Mouse (Mus musculus): ENCODE results near the gene Gm20716. TPM values are rescaled to one million over a fixed set of nuclear protein-coding genes. Genes with fewer than 3 reads are reported as not detected.

The Gm20716 gene
- polyA plus RNA-seq (2017; shearing (Covaris generic)), result 9.6 TPM

DNA sequence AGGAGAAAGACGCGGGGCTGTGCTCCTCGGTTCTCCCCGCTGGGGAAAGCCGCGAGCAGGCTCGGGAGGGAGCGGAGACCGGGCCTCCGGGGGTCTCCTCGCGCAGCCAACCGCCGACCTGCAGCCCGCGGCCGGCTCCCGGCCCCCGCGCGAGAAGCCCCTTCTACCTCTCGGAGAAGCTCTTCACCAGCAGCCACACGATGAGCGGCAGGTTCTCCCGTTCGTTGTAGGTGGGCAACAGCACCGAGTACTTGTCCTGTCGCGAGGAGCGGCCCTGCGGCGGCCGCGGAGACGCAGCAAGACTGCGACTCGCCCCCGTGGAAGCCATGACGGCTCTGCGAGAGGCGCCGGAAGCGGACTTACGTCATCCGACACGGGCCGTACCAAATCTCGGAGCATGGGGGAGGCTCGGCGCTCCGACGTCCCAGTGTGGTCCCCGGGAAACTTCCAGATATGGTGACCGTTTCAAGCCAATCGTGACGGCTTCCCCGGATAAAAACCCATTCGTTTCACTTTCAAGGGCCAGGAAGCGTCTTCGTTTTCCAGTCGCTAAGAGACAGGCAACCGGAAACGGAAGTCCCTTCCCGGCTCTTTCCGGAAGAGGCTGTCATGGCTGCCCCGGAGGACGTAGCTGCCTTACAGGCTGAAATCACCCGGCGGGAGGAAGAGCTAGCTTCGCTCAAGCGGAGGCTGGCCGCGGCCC is at the start of gene Gm20716, which contains the start of the genes Dpm1 and Mocs3:
Gene Gm20716, minus strand, starts transcription at position 339 of the 703 bp plus-strand sequence.
Gene Dpm1, minus strand, starts transcription at position 566 of the 703 bp plus-strand sequence.
Gene Mocs3, plus strand, starts transcription at position 597 of the 703 bp plus-strand sequence.

DNA sequence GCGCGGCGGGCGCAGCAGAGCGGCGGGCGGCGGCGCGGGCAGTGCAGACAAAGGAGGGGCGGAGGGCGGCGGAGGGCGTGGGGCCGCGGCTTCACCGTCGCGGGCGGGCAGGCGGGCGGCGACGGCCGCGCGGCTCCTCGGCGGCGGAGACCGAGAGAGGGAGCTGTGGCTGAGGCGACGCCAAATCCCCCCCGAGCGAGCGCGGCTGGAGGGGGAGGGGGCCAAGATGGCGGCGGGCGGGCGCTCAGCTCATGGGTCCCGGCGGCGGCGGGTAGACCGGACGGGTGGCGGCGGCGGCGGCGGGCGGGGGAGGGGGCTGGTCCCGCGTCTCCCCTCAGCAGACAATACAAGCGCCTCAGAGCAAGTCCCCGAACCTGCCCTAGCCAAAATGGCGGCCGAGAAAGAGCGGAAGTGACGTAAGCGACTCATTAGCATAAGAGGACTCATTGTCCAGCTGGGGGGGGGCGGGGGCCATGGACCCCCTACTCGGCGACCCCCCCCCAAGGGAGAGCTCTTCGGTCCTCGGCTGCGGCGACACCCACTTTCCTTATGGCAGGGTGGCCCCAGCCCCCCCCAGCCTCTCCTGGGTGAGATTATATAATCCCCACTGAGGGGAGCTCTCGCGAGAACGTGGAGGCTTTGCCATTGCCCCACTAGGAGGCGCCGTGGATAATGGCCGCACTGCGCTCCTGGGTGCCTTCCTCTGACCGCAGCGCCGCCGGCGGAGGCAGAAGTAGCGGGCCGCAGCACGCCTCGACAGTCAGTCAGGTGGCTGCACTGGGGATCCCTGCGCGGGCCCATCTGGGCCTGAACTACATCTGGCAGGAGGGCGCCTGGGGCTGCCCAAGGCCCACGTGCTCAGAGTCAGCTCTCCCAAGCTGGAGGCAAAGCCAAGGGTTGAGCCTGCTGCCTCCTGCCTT is 23.2 kb downstream of the Gm20716 start, which contains the start of gene Adnp:
Gene Adnp, minus strand, starts transcription at position 388 of the 920 bp plus-strand sequence.

Other genes starting within 250 kb of the Gm20716 start
- gene Ripor3, start 219.7 kb downstream of the Gm20716 start, polyA plus RNA-seq (2017; shearing (Covaris generic)), result 0.77 TPM
- 6.9 TPM for gene Pard6b, start 149.4 kb downstream of the Gm20716 start, polyA plus RNA-seq (2017; shearing (Covaris generic))
- gene Adnp, start 23.3 kb downstream of the Gm20716 start, polyA plus RNA-seq (2017; shearing (Covaris generic)), result 27.6 TPM
- gene Dpm1, start 227 bp upstream of the Gm20716 start, polyA plus RNA-seq (2017; shearing (Covaris generic)), result 115 TPM
- 14.3 TPM for gene Mocs3, start 258 bp upstream of the Gm20716 start, polyA plus RNA-seq (2017; shearing (Covaris generic))
- gene Kcng1, start 51.4 kb upstream of the Gm20716 start, polyA plus RNA-seq (2017; shearing (Covaris generic)), result not detected

Data from CD4-positive, CD25-positive, alpha-beta regulatory T cell (primary cell).